Mouse (Mus musculus) erythroblast, adult 5-6 weeks (primary cell): ENCODE measurements around the gene Pfas. TPM values are rescaled to one million over a fixed set of nuclear protein-coding genes. Genes with fewer than 3 reads are reported as not detected.
"Not testable (repeated sequence)": the region's sequence is repeated elsewhere in the genome, so short reads cannot be mapped to it uniquely, and the experiment has no call there.

Experiments used
- ATAC-seq: replicated peaks from 2 replicates; pipeline ENCODE4 v1.8.0; 2016; ENCODE audit warnings: moderate number of reproducible peaks, mild to moderate bottlenecking, moderate TSS enrichment, inconsistent platforms; ENCODE audit not compliant: poor library complexity, low FRiP score, severe bottlenecking
- total RNA-seq, 2 experiments: library from RNA; stranded (forward) in 1 of 2; stranded (reverse) in 1 of 2; fragments of 150-400 nt in 1 of 2; fragments of 200-764, 138-1000 nt in 1 of 2; gene quantifications; 2 replicates each; pipeline versions ENCODE4 v1.2.3 to v1.2.4; 2015 to 2017; ENCODE audit warnings: low replicate concordance in 2 of 2

Pfas gene
- total RNA-seq, 2 experiments from 2014 or later: 18.3 to 51.7 TPM

GRCm38 (mm10) chr11:68946806-68947440 is 61.3 kb downstream of the Pfas start:
- ATAC-seq: no peak

GRCm38 (mm10) chr11:68946001-68946400 is 62.3 kb downstream of the Pfas start:
- ATAC-seq: no peak

GRCm38 (mm10) chr11:68945245-68945644 is 63.0 kb downstream of the Pfas start:
- no peak for ATAC-seq

- no peak for ATAC-seq
Observed at GRCm38 (mm10) chr11:68942731-68943130, 65.5 kb downstream of the Pfas start.

GRCm38 (mm10) chr11:68940516-68940915 is 67.7 kb downstream of the Pfas start:
- ATAC-seq: no peak

- ATAC-seq: peak; percentile 96
Observed at GRCm38 (mm10) chr11:68939451-68940304, 68.6 kb downstream of the Pfas start.

- not testable (repeated sequence) for ATAC-seq
Observed at GRCm38 (mm10) chr11:68936951-68937350, 71.3 kb downstream of the Pfas start.

Other genes starting within 250 kb of the Pfas start
- 26.3 and 30.7 TPM in 2 replicates for gene Ndel1, start 136.6 kb downstream of the Pfas start, total RNA-seq (2015; ENCODE audit: low replicate concordance)
- gene Ndel1, start 136.6 kb downstream of the Pfas start, total RNA-seq (2017; ENCODE audit: low replicate concordance): 54.4 and 55.6 TPM in 2 replicates
- not detected in 2 replicates for gene Rnf222, start 119.9 kb downstream of the Pfas start, total RNA-seq (2015; ENCODE audit: low replicate concordance)
- not detected in 2 replicates for gene Rnf222, start 119.9 kb downstream of the Pfas start, total RNA-seq (2017; ENCODE audit: low replicate concordance)
- 757 and 872 TPM in 2 replicates for gene Rpl26, start 106.9 kb downstream of the Pfas start, total RNA-seq (2015; ENCODE audit: low replicate concordance)
- 762 and 834 TPM in 2 replicates for gene Rpl26, start 106.9 kb downstream of the Pfas start, total RNA-seq (2017; ENCODE audit: low replicate concordance)
- gene Odf4, start 81.4 kb downstream of the Pfas start, total RNA-seq (2015; ENCODE audit: low replicate concordance): not detected in 2 replicates
- not detected in 2 replicates for gene Odf4, start 81.4 kb downstream of the Pfas start, total RNA-seq (2017; ENCODE audit: low replicate concordance)
- gene Arhgef15, start 51.0 kb downstream of the Pfas start, total RNA-seq (2015; ENCODE audit: low replicate concordance): not detected in 2 replicates
- not detected in 2 replicates for gene Arhgef15, start 51.0 kb downstream of the Pfas start, total RNA-seq (2017; ENCODE audit: low replicate concordance)
- 0.84 and 8.3 TPM in 2 replicates for gene Slc25a35, start 40.3 kb downstream of the Pfas start, total RNA-seq (2015; ENCODE audit: low replicate concordance)
- 0.94 TPM in 1 of 2 replicates, not detected in the other for gene Slc25a35, start 40.3 kb downstream of the Pfas start, total RNA-seq (2017; ENCODE audit: low replicate concordance)
- 11.5 and 18.8 TPM in 2 replicates for gene Rangrf, start 33.3 kb downstream of the Pfas start, total RNA-seq (2015; ENCODE audit: low replicate concordance)
- gene Rangrf, start 33.3 kb downstream of the Pfas start, total RNA-seq (2017; ENCODE audit: low replicate concordance): 5.0 and 16.0 TPM in 2 replicates
- 14.4 and 26.5 TPM in 2 replicates for gene Ctc1, start 7.5 kb upstream of the Pfas start, total RNA-seq (2015; ENCODE audit: low replicate concordance)
- gene Ctc1, start 7.5 kb upstream of the Pfas start, total RNA-seq (2017; ENCODE audit: low replicate concordance): 6.4 and 8.9 TPM in 2 replicates
- gene Aurkb, start 37.2 kb upstream of the Pfas start, total RNA-seq (2015; ENCODE audit: low replicate concordance): 32.9 and 35.3 TPM in 2 replicates
- 74.0 and 102 TPM in 2 replicates for gene Aurkb, start 37.2 kb upstream of the Pfas start, total RNA-seq (2017; ENCODE audit: low replicate concordance)
- 2.5 and 3.1 TPM in 2 replicates for gene Borcs6, start 51.3 kb upstream of the Pfas start, total RNA-seq (2015; ENCODE audit: low replicate concordance)
- 1.0 and 4.7 TPM in 2 replicates for gene Borcs6, start 51.3 kb upstream of the Pfas start, total RNA-seq (2017; ENCODE audit: low replicate concordance)
- 2.3 and 6.1 TPM in 2 replicates for gene Tmem107, start 62.3 kb upstream of the Pfas start, total RNA-seq (2015; ENCODE audit: low replicate concordance)
- 2.9 and 3.9 TPM in 2 replicates for gene Tmem107, start 62.3 kb upstream of the Pfas start, total RNA-seq (2017; ENCODE audit: low replicate concordance)
- 50.3 and 58.7 TPM in 2 replicates for gene Vamp2, start 80.0 kb upstream of the Pfas start, total RNA-seq (2015; ENCODE audit: low replicate concordance)
- 12.4 and 17.8 TPM in 2 replicates for gene Vamp2, start 80.0 kb upstream of the Pfas start, total RNA-seq (2017; ENCODE audit: low replicate concordance)
- gene Per1, start 86.8 kb upstream of the Pfas start, total RNA-seq (2015; ENCODE audit: low replicate concordance): 2.3 and 3.1 TPM in 2 replicates
- 1.7 and 1.9 TPM in 2 replicates for gene Per1, start 86.8 kb upstream of the Pfas start, total RNA-seq (2017; ENCODE audit: low replicate concordance)
- not detected in 2 replicates for gene Hes7, start 111.9 kb upstream of the Pfas start, total RNA-seq (2015; ENCODE audit: low replicate concordance)
- gene Hes7, start 111.9 kb upstream of the Pfas start, total RNA-seq (2017; ENCODE audit: low replicate concordance): not detected in 2 replicates
- not detected in 2 replicates for gene 9130213A22Rik, start 114.1 kb upstream of the Pfas start, total RNA-seq (2015; ENCODE audit: low replicate concordance)
- not detected in 2 replicates for gene 9130213A22Rik, start 114.1 kb upstream of the Pfas start, total RNA-seq (2017; ENCODE audit: low replicate concordance)
- not detected in 2 replicates for gene Aloxe3, start 117.4 kb upstream of the Pfas start, total RNA-seq (2015; ENCODE audit: low replicate concordance)
- 0.51 TPM in 1 of 2 replicates, not detected in the other for gene Aloxe3, start 117.4 kb upstream of the Pfas start, total RNA-seq (2017; ENCODE audit: low replicate concordance)
- not detected in 2 replicates for gene Alox12b, start 148.5 kb upstream of the Pfas start, total RNA-seq (2015; ENCODE audit: low replicate concordance)
- not detected in 2 replicates for gene Alox12b, start 148.5 kb upstream of the Pfas start, total RNA-seq (2017; ENCODE audit: low replicate concordance)
- not detected in 2 replicates for gene Alox8, start 189.4 kb upstream of the Pfas start, total RNA-seq (2015; ENCODE audit: low replicate concordance)
- 0.34 TPM in 1 of 2 replicates, not detected in the other for gene Alox8, start 189.4 kb upstream of the Pfas start, total RNA-seq (2017; ENCODE audit: low replicate concordance)
- not detected in 2 replicates for gene Gucy2e, start 228.6 kb upstream of the Pfas start, total RNA-seq (2015; ENCODE audit: low replicate concordance)
- gene Gucy2e, start 228.6 kb upstream of the Pfas start, total RNA-seq (2017; ENCODE audit: low replicate concordance): under 0.01 TPM in 1 of 2 replicates, not detected in the other